Mouse (Mus musculus) kidney, postnatal 25 days (tissue): ENCODE measurements at regions not wholly inside any gene's neighbourhood (a gene's known extent, or its start where the extent isn't known, plus 50 kb on each side); places are given as distances from the start of the nearest gene placed in this dataset.
A peak's percentile ranks its signal among the peaks of the same experiment; 100 is the strongest.

Experiments
- DNase-seq, 2 experiments: peaks; one replicate each; pipeline ENCODE4 v3.0.0; 2021; ENCODE audit warnings: mixed read lengths in 2 of 2

DNA sequence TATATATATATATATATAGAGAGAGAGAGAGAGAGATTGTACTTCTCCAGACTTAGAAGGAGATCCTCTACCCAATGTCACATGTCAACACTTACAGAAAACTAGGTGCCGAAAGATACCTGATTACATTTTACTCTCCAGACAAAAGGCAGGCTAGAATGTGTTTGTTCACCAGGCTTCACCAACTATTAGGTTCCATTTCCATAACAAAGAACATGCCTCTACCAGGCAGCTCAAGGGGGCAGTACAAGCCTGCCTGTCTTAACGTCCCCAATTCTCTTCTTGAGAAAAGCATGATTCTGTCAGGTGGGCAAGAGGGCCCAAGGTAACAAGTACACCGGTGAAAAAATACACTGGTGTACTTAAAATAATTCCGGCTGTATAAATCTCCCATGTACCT is 72.8 kb upstream of the Med14 start:
- no peak for DNase-seq

DNA sequence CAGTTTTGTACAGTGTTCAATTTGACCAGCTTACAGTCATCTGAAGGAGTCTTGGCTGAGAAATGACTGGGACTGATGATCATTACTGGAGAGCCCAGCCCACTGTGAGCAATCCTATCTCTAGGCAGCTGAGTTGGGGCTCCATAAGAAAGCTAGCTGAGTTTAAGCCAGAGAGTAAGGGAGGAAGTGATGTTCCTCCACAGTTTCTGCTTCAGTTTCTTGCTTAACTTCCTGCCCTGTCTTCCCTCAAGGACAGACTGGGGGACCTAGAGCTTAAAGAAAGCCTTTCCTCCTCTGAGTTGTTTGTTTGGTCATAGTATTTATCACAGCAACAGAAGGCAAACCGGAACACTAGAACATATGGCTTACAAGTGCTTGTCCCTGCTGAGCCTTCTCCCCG is 70.8 kb upstream of the Med14 start:
- no peak for DNase-seq

DNA sequence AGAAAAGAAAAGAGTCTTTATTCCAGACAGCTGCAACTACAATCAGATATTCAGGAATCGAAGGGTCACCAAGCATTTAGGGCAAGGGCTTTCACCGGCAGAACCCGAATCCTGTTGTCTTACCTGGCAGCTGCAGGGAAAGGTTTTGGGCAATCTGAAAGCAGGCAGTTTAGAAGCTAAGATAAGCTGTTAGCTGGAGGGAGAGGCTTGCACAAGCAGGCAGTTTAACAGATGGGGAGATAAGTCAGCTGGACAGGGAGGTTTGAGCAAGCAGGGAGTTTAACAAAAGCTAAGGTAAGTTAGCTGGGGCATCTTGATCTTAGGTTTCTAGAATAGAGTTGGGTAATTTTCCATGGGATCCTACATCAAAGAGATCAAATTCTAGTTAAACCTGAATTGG is 67.3 kb upstream of the Med14 start:
- DNase-seq = no peak

DNA sequence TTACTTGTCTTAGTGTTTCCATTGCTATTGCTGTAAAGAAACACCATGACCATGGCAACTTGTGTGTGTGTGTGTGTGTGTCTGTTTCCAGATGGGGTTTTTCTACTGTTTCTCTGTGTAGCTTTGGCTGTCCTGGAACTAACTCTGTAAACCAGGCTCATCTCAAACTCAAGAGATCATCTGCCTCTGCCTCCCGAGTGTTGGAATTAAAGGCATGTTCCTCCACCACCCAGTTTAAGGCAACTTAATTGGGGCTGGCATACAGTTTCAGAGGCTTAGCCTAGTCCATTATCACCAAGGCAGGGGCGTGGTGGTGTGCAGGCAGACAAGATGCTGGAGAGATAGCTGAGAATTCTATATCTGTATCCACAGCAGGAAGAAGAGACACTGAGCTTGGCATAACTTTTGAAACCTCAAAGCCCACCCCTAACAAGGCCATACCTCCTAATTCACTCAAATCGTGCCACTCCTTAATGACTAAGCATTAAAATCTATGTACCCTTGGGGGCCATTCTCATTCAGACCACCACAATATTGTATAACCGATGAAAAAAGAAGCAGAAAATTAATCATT is 65.5 kb upstream of the Med14 start:
- no peak for DNase-seq

DNA sequence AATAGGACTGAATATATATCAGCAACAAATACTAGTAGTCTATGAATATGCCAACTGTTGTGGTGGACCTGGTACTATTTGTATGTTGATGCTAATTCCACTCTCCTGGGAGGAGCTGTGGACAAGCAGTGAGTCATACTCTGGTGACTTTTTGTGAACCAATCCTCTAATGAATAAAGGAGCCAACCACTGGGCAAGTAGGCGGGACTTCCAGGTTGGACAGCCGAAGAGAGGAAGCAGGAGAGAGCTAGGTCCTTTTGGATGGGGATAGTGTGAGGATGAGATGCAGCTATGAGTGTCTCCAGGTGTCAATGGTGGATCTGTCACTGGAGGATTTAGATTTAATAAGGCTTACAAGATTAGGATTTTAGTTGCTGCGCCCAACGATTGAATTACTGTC is 64.8 kb upstream of the Med14 start:
- DNase-seq = no peak

DNA sequence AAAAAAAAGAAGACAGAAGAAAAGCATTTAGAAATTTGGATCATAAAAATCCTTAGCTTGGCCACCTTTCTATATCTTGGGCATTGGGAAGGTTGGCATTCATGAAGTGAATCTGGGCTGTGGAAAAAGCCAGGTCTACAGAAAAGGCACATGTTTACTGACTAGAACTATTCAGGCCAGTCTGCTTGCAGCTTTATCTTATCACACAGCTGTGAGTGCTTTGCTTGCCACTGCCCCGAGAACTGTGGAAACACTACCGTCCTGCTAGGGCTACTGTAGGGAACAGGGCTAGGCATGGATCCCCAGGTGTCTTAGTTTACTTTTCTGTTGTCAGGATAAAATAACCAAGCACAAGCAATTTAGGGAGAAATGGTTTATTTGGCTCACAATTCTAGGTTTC is 63.4 kb upstream of the Med14 start:
- no peak for DNase-seq

DNA sequence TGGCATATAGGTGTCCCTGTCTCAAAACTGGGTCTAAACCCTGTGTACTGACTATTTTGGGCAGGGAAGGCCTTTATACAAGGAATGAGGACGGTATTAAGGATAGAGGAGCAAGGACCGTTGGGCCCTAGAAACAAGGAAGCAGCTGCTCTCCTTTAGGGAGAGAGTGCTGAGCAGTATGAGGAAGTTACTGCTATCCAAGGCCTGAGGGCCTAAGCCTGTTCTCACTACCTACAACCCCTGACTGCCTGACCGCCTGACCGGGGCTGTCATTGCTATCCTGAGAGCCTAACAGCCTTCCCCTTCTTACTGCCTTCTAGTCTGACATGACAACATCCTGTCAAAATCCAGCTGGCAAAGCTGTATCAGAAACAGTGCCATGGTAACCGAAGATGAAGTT is 62.6 kb upstream of the Med14 start:
- no peak for DNase-seq

DNA sequence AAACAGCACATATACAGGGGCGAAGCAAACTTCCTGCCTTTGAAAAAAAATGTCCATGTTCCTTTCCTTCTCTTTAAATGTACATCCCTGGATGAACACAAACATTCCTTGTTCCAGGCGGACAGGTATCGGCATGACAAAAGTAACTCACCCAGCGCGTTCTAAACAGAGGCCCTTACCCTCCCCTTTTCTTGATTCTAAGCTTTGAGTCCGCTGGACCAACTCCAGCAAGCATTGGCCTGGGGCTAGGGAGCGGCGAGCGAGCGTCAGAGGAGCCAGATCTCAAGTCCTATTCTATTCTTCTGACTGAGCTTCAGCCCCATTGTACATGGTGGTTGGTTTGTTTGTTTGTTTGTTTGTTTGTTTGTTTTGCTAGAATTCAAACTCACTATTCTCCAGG is 60.9 kb upstream of the Med14 start:
- DNase-seq = peak in 1 of 2 experiments; percentile 32

DNA sequence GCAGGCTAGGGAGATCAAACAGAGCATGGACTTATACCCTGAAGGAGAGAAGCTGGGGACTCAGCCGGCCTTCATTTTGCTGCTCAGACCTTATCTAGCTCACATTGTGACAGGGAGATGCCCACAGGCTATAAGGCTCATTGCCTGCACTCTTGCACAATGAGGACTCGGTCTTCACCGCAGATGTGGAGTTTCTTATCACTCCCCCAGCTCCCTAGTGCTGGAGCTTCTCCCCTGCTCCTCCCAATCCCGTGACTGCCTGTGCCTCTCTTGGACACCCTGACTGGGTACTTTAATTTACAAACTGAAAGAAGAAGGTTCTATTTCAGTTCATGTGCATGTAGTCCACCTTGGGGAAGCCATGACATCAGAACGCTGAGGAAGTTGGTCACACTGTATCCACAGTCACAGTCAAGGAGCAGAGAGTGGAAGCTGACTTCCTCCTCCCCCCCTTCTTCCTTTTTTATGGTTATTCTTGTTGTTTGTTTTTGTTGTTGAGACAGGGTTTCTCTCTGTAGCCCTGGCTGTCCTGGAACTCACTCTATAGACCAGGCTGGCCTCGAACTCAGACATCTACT is 51.3 kb upstream of the Med14 start:
- no peak for DNase-seq
